Mouse (Mus musculus): ENCODE results near the gene Dusp3. TPM values are rescaled to one million over a fixed set of nuclear protein-coding genes. Genes with fewer than 3 reads are reported as not detected.

Gene Dusp3
- total and polyA plus RNA-seq, 2 experiments: 15.8 to 38.7 TPM

DNA sequence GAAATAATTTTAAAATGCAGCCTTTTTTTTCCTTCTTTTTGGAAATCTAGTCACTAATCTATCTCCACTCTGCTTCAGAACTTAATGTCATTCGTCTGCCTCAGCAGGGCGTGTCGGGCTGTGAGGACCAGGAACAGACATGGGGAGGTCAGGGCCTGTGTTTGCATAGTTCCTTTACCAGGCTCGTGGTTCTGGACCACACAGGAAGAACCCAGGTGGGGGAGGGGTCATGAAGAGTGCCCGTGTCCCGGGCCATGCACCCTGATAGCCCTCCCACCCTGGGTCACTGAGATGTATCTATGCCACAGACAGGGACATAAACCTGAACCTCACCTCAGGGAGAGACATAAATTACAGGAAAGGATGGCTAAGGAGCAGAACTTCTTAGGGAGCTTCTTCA, 12.6 kb downstream of the Dusp3 start:
- no peak overlapping the region for H3K9ac ChIP-seq (ENCODE audit: low read depth, low read length)
- DNase-seq (ENCODE audit: extremely low read depth, low read depth, low spot score): no peak
- no peaks in the 10 kb centered on the region; the same call in 1 of the 2 replicates for H3K79me2 ChIP-seq (ENCODE audit: control insufficient read depth, insufficient read depth, low read length)
- 74% methylated on average over 6 of the region's 6 CpGs for WGBS
- H3K4me1 ChIP-seq (ENCODE audit: control insufficient read depth, insufficient read depth, low read length): peaks cover 10% of the 10 kb centered on the region; the same call in 1 of the 2 replicates
- H3K4me3 ChIP-seq (ENCODE audit: insufficient read depth, low read depth, low read length): no peak overlapping the region
- H3K27ac ChIP-seq (replicated peaks; ENCODE audit: insufficient read depth, low read depth, low read length): no peak overlapping the region
- no peaks in the 10 kb centered on the region for H3K27me3 ChIP-seq (ENCODE audit: control insufficient read depth, insufficient read depth, low read length)
- H3K36me3 ChIP-seq (ENCODE audit: control insufficient read depth, insufficient read depth, low read length): peaks cover 17% of the 10 kb centered on the region; the same call in 1 of the 2 replicates
- TF ChIP-seq CTCF (IDR thresholded peaks at IDR 0.05; ENCODE audit: low read depth, low read length): no peak
- no peak for TF ChIP-seq POLR2A (IDR thresholded peaks at IDR 0.05; ENCODE audit: extremely low read depth, insufficient read depth, low read length)

DNA sequence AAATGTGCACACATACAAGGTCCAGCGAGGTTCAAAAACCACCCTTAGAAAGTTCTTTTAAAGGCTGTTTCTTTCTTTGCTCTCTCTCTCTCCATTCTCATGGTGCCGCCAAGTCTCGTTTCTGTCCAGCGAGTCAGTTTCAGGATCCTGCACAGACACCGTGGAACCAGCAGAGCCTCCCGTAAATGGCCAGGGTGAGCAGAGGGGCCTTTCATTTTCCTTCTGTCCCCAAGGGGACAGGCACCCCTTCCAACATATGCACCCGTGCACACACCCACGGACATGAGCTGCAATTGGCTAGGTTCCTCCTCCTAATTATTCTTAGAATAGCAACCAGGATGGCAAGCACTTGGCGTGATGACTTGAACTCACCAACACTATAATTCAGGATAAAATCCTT, 13.3 kb downstream of the Dusp3 start:
- H3K79me2 ChIP-seq (ENCODE audit: control insufficient read depth, insufficient read depth, low read length): no peaks in the 10 kb centered on the region; the same call in 1 of the 2 replicates
- H3K4me1 ChIP-seq (ENCODE audit: control insufficient read depth, insufficient read depth, low read length): peaks cover 10% of the 10 kb centered on the region; the same call in 1 of the 2 replicates
- DNase-seq (ENCODE audit: extremely low read depth, low read depth, low spot score): no peak
- no peak overlapping the region for H3K4me3 ChIP-seq (ENCODE audit: insufficient read depth, low read depth, low read length)
- TF ChIP-seq CTCF (IDR thresholded peaks at IDR 0.05; ENCODE audit: low read depth, low read length): no peak
- TF ChIP-seq POLR2A (IDR thresholded peaks at IDR 0.05; ENCODE audit: extremely low read depth, insufficient read depth, low read length): no peak
- no peaks in the 10 kb centered on the region for H3K27me3 ChIP-seq (ENCODE audit: control insufficient read depth, insufficient read depth, low read length)
- H3K27ac ChIP-seq (replicated peaks; ENCODE audit: insufficient read depth, low read depth, low read length): no peak overlapping the region
- 86% methylated on average over 9 of the region's 9 CpGs for WGBS
- no peak overlapping the region for H3K9ac ChIP-seq (ENCODE audit: low read depth, low read length)
- peaks cover 12% of the 10 kb centered on the region; the same call in 1 of the 2 replicates for H3K36me3 ChIP-seq (ENCODE audit: control insufficient read depth, insufficient read depth, low read length)

GRCm38 (mm10) chr11:101972651-101973050, 14.2 kb downstream of the Dusp3 start:
- peaks cover 8% of the 10 kb centered on the region; the same call in 1 of the 2 replicates for H3K36me3 ChIP-seq (ENCODE audit: control insufficient read depth, insufficient read depth, low read length)
- WGBS: 16% methylated on average over 5 of the region's 5 CpGs
- H3K4me1 ChIP-seq (ENCODE audit: control insufficient read depth, insufficient read depth, low read length): peaks cover 10% of the 10 kb centered on the region; the same call in 1 of the 2 replicates
- H3K27ac ChIP-seq (replicated peaks; ENCODE audit: insufficient read depth, low read depth, low read length): peak overlapping the region; percentile 80
- no peaks in the 10 kb centered on the region for H3K27me3 ChIP-seq (ENCODE audit: control insufficient read depth, insufficient read depth, low read length)
- peak; percentile 96 for DNase-seq (ENCODE audit: extremely low read depth, low read depth, low spot score)
- H3K4me3 ChIP-seq (ENCODE audit: insufficient read depth, low read depth, low read length): no peak overlapping the region
- no peak for TF ChIP-seq CTCF (IDR thresholded peaks at IDR 0.05; ENCODE audit: low read depth, low read length)
- TF ChIP-seq POLR2A (IDR thresholded peaks at IDR 0.05; ENCODE audit: extremely low read depth, insufficient read depth, low read length): no peak
- no peaks in the 10 kb centered on the region for H3K79me2 ChIP-seq (ENCODE audit: control insufficient read depth, insufficient read depth, low read length)
- no peak overlapping the region for H3K9ac ChIP-seq (ENCODE audit: low read depth, low read length)

GRCm38 (mm10) chr11:101972097-101972496, 14.7 kb downstream of the Dusp3 start:
- Histone ChIP-seq H3K27me3 (ENCODE audit: control insufficient read depth, insufficient read depth, low read length) (no peaks in the 10 kb centered on the region), H3K79me2 (ENCODE audit: control insufficient read depth, insufficient read depth, low read length) (no peaks in the 10 kb centered on the region), H3K4me3 (ENCODE audit: insufficient read depth, low read depth, low read length) (no peak overlapping the region), H3K4me1 (ENCODE audit: control insufficient read depth, insufficient read depth, low read length) (peaks cover 10% of the 10 kb centered on the region; the same call in 1 of the 2 replicates), H3K9ac (ENCODE audit: low read depth, low read length) (no peak overlapping the region), H3K36me3 (ENCODE audit: control insufficient read depth, insufficient read depth, low read length) (peaks cover 8% of the 10 kb centered on the region; the same call in 1 of the 2 replicates), H3K27ac (replicated peaks; ENCODE audit: insufficient read depth, low read depth, low read length) (peak overlapping the region; percentile 80)
- 72% methylated on average over 3 of the region's 3 CpGs for WGBS
- peak; percentile 40 for DNase-seq (ENCODE audit: extremely low read depth, low read depth, low spot score)
- TF ChIP-seq CTCF (IDR thresholded peaks at IDR 0.05; ENCODE audit: low read depth, low read length) (no peak), POLR2A (IDR thresholded peaks at IDR 0.05; ENCODE audit: extremely low read depth, insufficient read depth, low read length) (no peak)

DNA sequence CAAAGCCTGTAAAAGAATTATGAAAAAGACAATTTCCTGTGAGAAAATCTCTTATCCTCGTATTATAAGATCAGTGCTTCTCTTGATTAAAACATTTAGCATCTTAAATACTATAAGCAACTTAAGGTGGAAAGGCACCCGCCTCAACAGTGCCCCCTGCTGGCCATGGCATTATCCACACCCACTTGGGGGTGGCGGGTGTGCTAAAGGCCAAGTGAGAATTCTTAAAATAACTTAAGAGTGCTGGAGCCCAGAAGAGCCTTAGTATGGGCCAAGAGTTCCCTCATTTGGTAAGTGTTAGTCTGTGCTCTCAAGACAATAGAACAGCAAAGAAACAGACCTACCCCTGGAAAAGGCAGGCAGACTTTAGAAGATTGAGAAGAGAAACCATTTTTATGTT, 15.4 kb downstream of the Dusp3 start:
- WGBS: 64% methylated on average over 3 of the region's 3 CpGs
- H3K79me2 ChIP-seq (ENCODE audit: control insufficient read depth, insufficient read depth, low read length): no peaks in the 10 kb centered on the region
- peaks cover 10% of the 10 kb centered on the region; the same call in 1 of the 2 replicates for H3K4me1 ChIP-seq (ENCODE audit: control insufficient read depth, insufficient read depth, low read length)
- H3K27me3 ChIP-seq (ENCODE audit: control insufficient read depth, insufficient read depth, low read length): peaks cover 3% of the 10 kb centered on the region; the same call in 1 of the 2 replicates
- H3K36me3 ChIP-seq (ENCODE audit: control insufficient read depth, insufficient read depth, low read length): peaks cover 8% of the 10 kb centered on the region; the same call in 1 of the 2 replicates
- peak; percentile 81 for TF ChIP-seq CTCF (IDR thresholded peaks at IDR 0.05; ENCODE audit: low read depth, low read length)
- no peak for TF ChIP-seq POLR2A (IDR thresholded peaks at IDR 0.05; ENCODE audit: extremely low read depth, insufficient read depth, low read length)
- H3K9ac ChIP-seq (ENCODE audit: low read depth, low read length): no peak overlapping the region
- DNase-seq (ENCODE audit: extremely low read depth, low read depth, low spot score): no peak
- H3K27ac ChIP-seq (replicated peaks; ENCODE audit: insufficient read depth, low read depth, low read length): no peak overlapping the region
- H3K4me3 ChIP-seq (ENCODE audit: insufficient read depth, low read depth, low read length): no peak overlapping the region

DNA sequence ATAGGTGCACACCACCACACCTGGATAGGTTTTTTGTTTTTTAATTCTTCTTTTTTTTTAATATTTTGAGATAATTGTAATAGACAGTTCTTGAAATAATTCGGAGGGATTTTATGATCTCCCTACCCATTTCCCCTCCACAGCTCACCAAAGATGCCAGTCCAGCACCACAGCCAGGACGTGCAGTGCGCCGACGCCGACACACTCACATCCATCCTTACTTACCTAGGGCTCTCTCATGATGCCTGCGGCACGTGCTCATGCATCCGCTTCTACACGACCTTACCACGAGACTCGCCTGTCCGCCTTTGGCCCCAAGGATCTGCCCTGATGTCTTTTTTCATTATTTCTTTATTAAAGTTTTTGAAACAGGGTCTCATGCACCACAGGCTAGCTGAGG, 17.0 kb downstream of the Dusp3 start:
- peaks cover 12% of the 10 kb centered on the region; the same call in 1 of the 2 replicates for H3K4me1 ChIP-seq (ENCODE audit: control insufficient read depth, insufficient read depth, low read length)
- peaks cover 6% of the 10 kb centered on the region for H3K27me3 ChIP-seq (ENCODE audit: control insufficient read depth, insufficient read depth, low read length)
- DNase-seq (ENCODE audit: extremely low read depth, low read depth, low spot score): no peak
- no peak overlapping the region for H3K9ac ChIP-seq (ENCODE audit: low read depth, low read length)
- no peak overlapping the region for H3K27ac ChIP-seq (replicated peaks; ENCODE audit: insufficient read depth, low read depth, low read length)
- H3K79me2 ChIP-seq (ENCODE audit: control insufficient read depth, insufficient read depth, low read length): no peaks in the 10 kb centered on the region
- no peak overlapping the region for H3K4me3 ChIP-seq (ENCODE audit: insufficient read depth, low read depth, low read length)
- TF ChIP-seq POLR2A (IDR thresholded peaks at IDR 0.05; ENCODE audit: extremely low read depth, insufficient read depth, low read length) (no peak), CTCF (IDR thresholded peaks at IDR 0.05; ENCODE audit: low read depth, low read length) (no peak)
- 83% methylated on average over 13 of the region's 13 CpGs for WGBS
- peaks cover 8% of the 10 kb centered on the region; the same call in 1 of the 2 replicates for H3K36me3 ChIP-seq (ENCODE audit: control insufficient read depth, insufficient read depth, low read length)

Data from liver, adult 2 months (tissue).